In the genomic region with DNA sequence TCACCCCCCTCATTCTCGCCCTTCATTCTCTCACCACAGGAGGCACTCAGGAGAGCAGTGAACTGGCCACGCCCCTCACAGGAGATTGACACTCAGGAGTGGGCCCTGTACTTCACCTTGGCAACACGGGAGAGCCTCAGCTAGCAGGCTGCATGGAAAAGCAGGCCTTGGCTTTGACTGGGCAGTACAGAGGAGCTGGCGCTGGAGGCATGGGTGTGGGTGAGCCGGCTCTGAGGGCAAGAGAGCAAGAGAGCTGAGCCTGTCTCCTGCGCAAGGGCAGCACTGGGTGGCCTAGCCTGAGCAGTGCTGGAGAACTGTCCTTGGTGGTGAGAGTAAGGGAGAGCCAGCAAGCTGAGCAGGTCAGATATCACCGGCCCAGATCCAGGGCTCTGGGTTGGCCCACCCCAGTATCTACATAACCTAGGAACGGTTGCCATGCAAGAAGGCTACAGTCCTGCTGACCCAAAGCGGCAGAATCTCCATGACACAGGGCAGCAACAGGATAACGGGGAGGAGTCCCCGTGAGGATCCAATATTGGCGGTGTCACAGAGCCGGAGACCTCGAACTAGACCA, we compare ENCODE assay signal across 13 mouse cellular contexts. TPM values are rescaled to one million over a fixed set of nuclear protein-coding genes. Genes with fewer than 3 reads are reported as not detected.
DNase-seq lines count a peak whose midpoint lies in the region; ATAC-seq lines count a peak whose summit lies in the region.
"Had no signal": no experiment of that assay in that cellular context is flagged by ENCODE, and none has a peak within 500 bp of the region (broad histone marks: within the 10 kb centered on the region; RNA-seq: fewer than 3 reads in every experiment).

No protein-coding gene starts in this region.

- no peak overlapping the region for H3K4me2 ChIP-seq in kidney, embryonic 15.5 days
- no peak overlapping the region for H3K4me2 ChIP-seq in neural tube, embryonic 13.5 days

- no peaks in the 10 kb centered on the region for H3K9me3 ChIP-seq in kidney, embryonic 15.5 days (replicated peaks)
- no peaks in the 10 kb centered on the region for H3K9me3 ChIP-seq in neural tube, embryonic 13.5 days

- no peak overlapping the region for H3K4me3 ChIP-seq in kidney, embryonic 15.5 days (replicated peaks)
- H3K4me3 ChIP-seq in neural tube, embryonic 13.5 days: no peak overlapping the region

- no peak overlapping the region for H3K9ac ChIP-seq in kidney, embryonic 15.5 days
- no peak overlapping the region for H3K9ac ChIP-seq in neural tube, embryonic 13.5 days

- ATAC-seq in kidney, embryonic 15.5 days (replicated peaks; ENCODE audit: low FRiP score): 0 out of 2 replicates have a peak, but pooled peaks have one; percentile 25
- ATAC-seq in neural tube, embryonic 13.5 days (ENCODE audit: low read depth): peak; percentile 23; the same call in 1 of the 2 replicates

- DNase-seq in embryo, embryonic 10 days (ENCODE audit: low spot score): peak; percentile 19
- no peak for DNase-seq in embryo, embryonic 9.5 days (ENCODE audit: extremely low spot score)
- no peak for DNase-seq in kidney, postnatal 25 days
- DNase-seq in neural tube, embryonic 10.5 days (ENCODE audit: extremely low spot score, low spot score): no peak
- no peak for DNase-seq in cerebellum, adult 8-10 months
- DNase-seq in adrenal gland, postnatal 4 days (ENCODE audit: low spot score in 2 of 2): no peak
- DNase-seq: thymus, adult 2 months had no signal

- H3K4me1 ChIP-seq in kidney, embryonic 15.5 days: no peaks in the 10 kb centered on the region
- no peaks in the 10 kb centered on the region for H3K4me1 ChIP-seq in neural tube, embryonic 13.5 days (replicated peaks)

- no peaks in the 10 kb centered on the region for H3K27me3 ChIP-seq in kidney, embryonic 15.5 days
- no peaks in the 10 kb centered on the region for H3K27me3 ChIP-seq in neural tube, embryonic 13.5 days

- 71% methylated on average over 14 of the region's 14 CpGs for WGBS in kidney, embryonic 15.5 days
- 73% methylated on average over 14 of the region's 14 CpGs for WGBS in neural tube, embryonic 13.5 days

- H3K36me3 ChIP-seq in kidney, embryonic 15.5 days: no peaks in the 10 kb centered on the region
- H3K36me3 ChIP-seq in neural tube, embryonic 13.5 days: no peaks in the 10 kb centered on the region
- H3K36me3 ChIP-seq: G1E had no signal

- no peak overlapping the region for H3K27ac ChIP-seq in kidney, embryonic 15.5 days
- no peak overlapping the region for H3K27ac ChIP-seq in neural tube, embryonic 13.5 days (replicated peaks)
- H3K27ac ChIP-seq: macrophage had no signal

RNA-seq across cellular contexts. Expression of a gene that starts 35.6 kb away (rescaled TPM):
- polyA plus RNA-seq in kidney, embryonic 15.5 days (2015; fragmentation: Nextera tagmentation; extraction: Ambion mirVana): 1.8 and 2.2 TPM in 2 replicates
- polyA plus RNA-seq in neural tube, embryonic 13.5 days (2015; fragmentation: Nextera tagmentation; extraction: Ambion mirVana): 72.6 TPM in 2 replicates
- 1 to 10 TPM; 1.7 to 1.9 TPM for total RNA-seq in adrenal gland, postnatal 4 days (2021)
- total RNA-seq: hematopoietic stem cell, adult 5-6 weeks; neutrophil, adult 5-6 weeks had no signal
- polyA plus RNA-seq: G1E, macrophage had no signal

Comparison
In these comparisons a context has a peak if more than half of its experiments do, and no peak if none do; other contexts are left out.
1. RNA of a gene that starts 35.6 kb away (polyA plus RNA-seq): 72.6 TPM in neural tube, embryonic 13.5 days; 1.8 to 2.2 TPM in kidney, embryonic 15.5 days; every median in the first group is over 10 times any median in the second.